ENCODE assay signal across 25 mouse cellular contexts in genomic region chr8:9072286-9072685, GRCm38 (mm10).
DNase-seq lines count a peak whose midpoint lies in the region; ATAC-seq lines count a peak whose summit lies in the region.
"Had no signal": no experiment of that assay in that cellular context is flagged by ENCODE, and none has a peak within 500 bp of the region (broad histone marks: within the 10 kb centered on the region; RNA-seq: fewer than 3 reads in every experiment).

No protein-coding gene starts in this region.

- H3K9ac ChIP-seq in heart, embryonic 13.5 days = no peak overlapping the region
- no peak overlapping the region for H3K9ac ChIP-seq in intestine, embryonic 16.5 days (ENCODE audit: low read depth, low read length)
- H3K9ac ChIP-seq: embryonic facial prominence, embryonic 15.5 days; forebrain, postnatal 0 days; heart, embryonic 12.5 days; hindbrain, embryonic 14.5 days had no signal

- no peaks in the 10 kb centered on the region for H3K9me3 ChIP-seq in heart, embryonic 13.5 days
- no peaks in the 10 kb centered on the region for H3K9me3 ChIP-seq in intestine, embryonic 16.5 days (ENCODE audit: control insufficient read depth, low read length)
- H3K9me3 ChIP-seq: embryonic facial prominence, embryonic 15.5 days; heart, embryonic 12.5 days had no signal

- H3K4me2 ChIP-seq in heart, embryonic 13.5 days = 0 out of 2 replicates have a peak overlapping the region, but pooled peaks have one; percentile 10
- H3K4me2 ChIP-seq in intestine, embryonic 16.5 days (ENCODE audit: low read depth, low read length) = no peak overlapping the region
- H3K4me2 ChIP-seq: embryonic facial prominence, embryonic 15.5 days; heart, embryonic 12.5 days; hindbrain, embryonic 14.5 days had no signal

- H3K27ac ChIP-seq in heart, embryonic 13.5 days (replicated peaks) = no peak overlapping the region
- H3K27ac ChIP-seq in intestine, embryonic 16.5 days (ENCODE audit: low read length) = no peak overlapping the region
- H3K27ac ChIP-seq: embryonic facial prominence, embryonic 15.5 days; hindbrain, embryonic 14.5 days; hindbrain, postnatal 0 days had no signal

- peaks cover 14% of the 10 kb centered on the region for H3K4me1 ChIP-seq in heart, embryonic 13.5 days
- H3K4me1 ChIP-seq in intestine, embryonic 16.5 days (ENCODE audit: control insufficient read depth, insufficient read depth, low read length) = no peaks in the 10 kb centered on the region
- H3K4me1 ChIP-seq: embryonic facial prominence, embryonic 15.5 days had no signal

- H3K4me3 ChIP-seq in heart, embryonic 13.5 days = no peak overlapping the region
- H3K4me3 ChIP-seq in intestine, embryonic 16.5 days (ENCODE audit: low read length) = no peak overlapping the region
- H3K4me3 ChIP-seq: embryonic facial prominence, embryonic 15.5 days; heart, embryonic 12.5 days had no signal

- H3K27me3 ChIP-seq in heart, embryonic 13.5 days (replicated peaks) = no peaks in the 10 kb centered on the region
- no peaks in the 10 kb centered on the region for H3K27me3 ChIP-seq in intestine, embryonic 16.5 days (replicated peaks; ENCODE audit: control insufficient read depth, insufficient read depth, low read length)
- H3K27me3 ChIP-seq: embryonic facial prominence, embryonic 15.5 days; heart, embryonic 12.5 days had no signal

- DNase-seq in heart, adult 8-10 months (ENCODE audit: low spot score) = no peak
- peak; percentile 8 for DNase-seq in R1 (ENCODE audit: low read depth, low spot score)
- peak; percentile 3 for DNase-seq in ZHBTc4 (ENCODE audit: low read depth, low spot score)
- DNase-seq: cerebellum, adult 11 months; cerebellum, adult 2 months; cerebellum, postnatal 10 days; cerebellum, postnatal 36 days; embryo, embryonic 11 days; forebrain, postnatal 0 days; gastrocnemius, postnatal 25 days; heart, adult 18-20 months; heart, postnatal 14 days; heart, postnatal 4 days; kidney, adult 2 months had no signal

- 30% methylated on average over 11 of the region's 11 CpGs for WGBS in heart, embryonic 13.5 days
- WGBS in intestine, embryonic 16.5 days = 50% methylated on average over 11 of the region's 11 CpGs

- H3K36me3 ChIP-seq in heart, embryonic 13.5 days = no peaks in the 10 kb centered on the region
- no peaks in the 10 kb centered on the region for H3K36me3 ChIP-seq in intestine, embryonic 16.5 days (ENCODE audit: control insufficient read depth, insufficient read depth, low read length)
- H3K36me3 ChIP-seq: embryonic facial prominence, embryonic 15.5 days; heart, embryonic 12.5 days had no signal

- ATAC-seq in heart, embryonic 13.5 days (ENCODE audit: extremely low read depth, insufficient number of reproducible peaks, low FRiP score, low TSS enrichment) = no peak
- ATAC-seq in intestine, embryonic 16.5 days = peak; percentile 78
- no peak for ATAC-seq in megakaryocyte progenitor cell, adult 5-6 weeks (replicated peaks; ENCODE audit: poor library complexity)
- ATAC-seq in frontal cortex, adult (ENCODE audit: low TSS enrichment) = no peak
- ATAC-seq: CD4-positive, CD25-positive, alpha-beta regulatory T cell, adult 4 months; forebrain, embryonic 14.5 days; forebrain, postnatal 0 days; hindbrain, postnatal 0 days; inflammation-experienced regulatory T-cells, adult 6 months had no signal
